ENCODE assay signal across 28 mouse cellular contexts in the genomic region with DNA sequence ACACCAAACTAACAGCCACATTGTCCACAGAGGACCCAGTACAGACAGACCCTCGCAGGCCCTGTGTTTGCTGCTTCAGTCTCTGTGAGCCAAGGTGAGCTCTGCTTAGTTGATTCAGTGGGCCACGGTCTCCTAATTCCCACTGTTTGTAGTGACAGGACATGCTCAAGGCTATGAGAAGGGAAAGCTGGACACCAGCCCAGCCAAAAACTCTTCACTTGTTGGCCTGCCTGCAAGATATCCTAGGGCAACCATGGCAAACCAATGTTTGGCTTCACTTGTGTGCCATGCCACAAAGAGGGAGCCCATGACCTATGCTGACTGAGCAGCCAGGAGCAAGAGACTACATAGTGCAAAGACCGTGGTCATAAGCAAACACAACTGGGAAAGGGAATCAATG.
DNase-seq lines count a peak whose midpoint lies in the region; ATAC-seq and TF ChIP-seq lines count a peak whose summit lies in the region.
"Had no signal": no experiment of that assay in that cellular context is flagged by ENCODE, and none has a peak within 500 bp of the region (broad histone marks: within the 10 kb centered on the region; RNA-seq: fewer than 3 reads in every experiment).

No protein-coding gene starts in this region.

- H3K4me1 ChIP-seq in hindbrain, embryonic 16.5 days (ENCODE audit: control insufficient read depth, insufficient read depth, low read depth, low read length), result no peaks in the 10 kb centered on the region
- no peaks in the 10 kb centered on the region for H3K4me1 ChIP-seq in hindbrain, embryonic 11.5 days (replicated peaks; ENCODE audit: control insufficient read depth, insufficient read depth, low read length)
- H3K4me1 ChIP-seq in midbrain, postnatal 0 days (ENCODE audit: insufficient read depth, low read length), result no peaks in the 10 kb centered on the region
- no peaks in the 10 kb centered on the region for H3K4me1 ChIP-seq in midbrain, embryonic 14.5 days (ENCODE audit: control insufficient read depth, insufficient read depth, low read length)
- H3K4me1 ChIP-seq: embryonic facial prominence, embryonic 12.5 days; embryonic facial prominence, embryonic 15.5 days; forebrain, embryonic 12.5 days; forebrain, embryonic 15.5 days; heart, embryonic 10.5 days; heart, embryonic 13.5 days; hindbrain, embryonic 13.5 days had no signal

- DNase-seq in cerebellum, adult 18-20 months, result peak; percentile 18 to 25
- DNase-seq in cerebellum, adult 9-11 months, result no peak
- peak; percentile 20 to 50 for DNase-seq in cerebellum, postnatal 25 days
- DNase-seq in cerebellum, adult 8-10 months, result no peak
- DNase-seq in hindbrain, embryonic 11.5 days (ENCODE audit: low spot score), result no peak
- DNase-seq in midbrain, postnatal 0 days (ENCODE audit: low spot score), result peak; percentile 27
- DNase-seq in midbrain, embryonic 14.5 days, result no peak
- DNase-seq: adrenal gland, postnatal 10 days; adrenal gland, postnatal 36 days; B cell, adult 2 months; gastrocnemius, postnatal 10 days; gastrocnemius, postnatal 36 days; heart, adult 2 months; heart, postnatal 14 days; heart, postnatal 4 days; kidney, adult 2 months had no signal

- H3K9ac ChIP-seq in hindbrain, embryonic 16.5 days (ENCODE audit: low read depth, low read length), result no peak overlapping the region
- H3K9ac ChIP-seq in hindbrain, embryonic 11.5 days (ENCODE audit: low read depth, low read length), result no peak overlapping the region
- no peak overlapping the region for H3K9ac ChIP-seq in midbrain, postnatal 0 days (replicated peaks; ENCODE audit: low read length, poor library complexity, severe bottlenecking)
- no peak overlapping the region for H3K9ac ChIP-seq in midbrain, embryonic 14.5 days (replicated peaks; ENCODE audit: low read length)
- H3K9ac ChIP-seq: embryonic facial prominence, embryonic 12.5 days; embryonic facial prominence, embryonic 15.5 days; forebrain, embryonic 12.5 days; forebrain, embryonic 15.5 days; heart, embryonic 13.5 days; hindbrain, embryonic 13.5 days had no signal

- TF ChIP-seq CTCF in midbrain, postnatal 0 days (IDR thresholded peaks at IDR 0.05), result no peak

- WGBS in hindbrain, embryonic 16.5 days, result 79% methylated on average over 3 of the region's 3 CpGs
- 86% methylated on average over 3 of the region's 3 CpGs for WGBS in hindbrain, embryonic 11.5 days
- WGBS in midbrain, postnatal 0 days, result 77% methylated on average over 3 of the region's 3 CpGs
- 82% methylated on average over 3 of the region's 3 CpGs for WGBS in midbrain, embryonic 14.5 days

- no peak overlapping the region for H3K4me2 ChIP-seq in hindbrain, embryonic 16.5 days (ENCODE audit: low read length)
- H3K4me2 ChIP-seq in hindbrain, embryonic 11.5 days (replicated peaks; ENCODE audit: low read depth, low read length), result no peak overlapping the region
- H3K4me2 ChIP-seq in midbrain, postnatal 0 days (ENCODE audit: low read depth, low read length, poor library complexity, severe bottlenecking), result no peak overlapping the region
- H3K4me2 ChIP-seq in midbrain, embryonic 14.5 days (ENCODE audit: low read length), result no peak overlapping the region
- H3K4me2 ChIP-seq: embryonic facial prominence, embryonic 12.5 days; embryonic facial prominence, embryonic 15.5 days; forebrain, embryonic 12.5 days; forebrain, embryonic 15.5 days; heart, embryonic 13.5 days; hindbrain, embryonic 13.5 days had no signal

- no peaks in the 10 kb centered on the region for H3K36me3 ChIP-seq in hindbrain, embryonic 16.5 days (ENCODE audit: control insufficient read depth, insufficient read depth, low read length)
- H3K36me3 ChIP-seq in hindbrain, embryonic 11.5 days (ENCODE audit: control insufficient read depth, insufficient read depth, low read length), result no peaks in the 10 kb centered on the region
- H3K36me3 ChIP-seq in midbrain, postnatal 0 days (ENCODE audit: insufficient read depth, low read length), result no peaks in the 10 kb centered on the region
- H3K36me3 ChIP-seq in midbrain, embryonic 14.5 days (ENCODE audit: control insufficient read depth, insufficient read depth, low read length), result no peaks in the 10 kb centered on the region
- H3K36me3 ChIP-seq: embryonic facial prominence, embryonic 12.5 days; embryonic facial prominence, embryonic 15.5 days; forebrain, embryonic 12.5 days; forebrain, embryonic 15.5 days; G1E; heart, embryonic 10.5 days; heart, embryonic 13.5 days; hindbrain, embryonic 13.5 days had no signal

- H3K4me3 ChIP-seq in hindbrain, embryonic 16.5 days (ENCODE audit: low read length), result no peak overlapping the region
- no peak overlapping the region for H3K4me3 ChIP-seq in hindbrain, embryonic 11.5 days (ENCODE audit: low read depth, low read length)
- no peak overlapping the region for H3K4me3 ChIP-seq in midbrain, postnatal 0 days (ENCODE audit: low read depth, low read length)
- H3K4me3 ChIP-seq in midbrain, embryonic 14.5 days (replicated peaks; ENCODE audit: low read depth, low read length), result no peak overlapping the region
- H3K4me3 ChIP-seq: embryonic facial prominence, embryonic 12.5 days; embryonic facial prominence, embryonic 15.5 days; forebrain, embryonic 12.5 days; forebrain, embryonic 15.5 days; heart, adult 2 months; heart, embryonic 10.5 days; heart, embryonic 13.5 days; hindbrain, embryonic 13.5 days had no signal

- no peaks in the 10 kb centered on the region for H3K27me3 ChIP-seq in hindbrain, embryonic 16.5 days (replicated peaks; ENCODE audit: control insufficient read depth, insufficient read depth, low read length)
- H3K27me3 ChIP-seq in hindbrain, embryonic 11.5 days (ENCODE audit: control insufficient read depth, insufficient read depth, low read length), result no peaks in the 10 kb centered on the region
- no peaks in the 10 kb centered on the region for H3K27me3 ChIP-seq in midbrain, postnatal 0 days (ENCODE audit: insufficient read depth, low read length)
- no peaks in the 10 kb centered on the region for H3K27me3 ChIP-seq in midbrain, embryonic 14.5 days (ENCODE audit: control insufficient read depth, insufficient read depth, low read length)
- H3K27me3 ChIP-seq: CH12.LX; embryonic facial prominence, embryonic 12.5 days; embryonic facial prominence, embryonic 15.5 days; forebrain, embryonic 12.5 days; forebrain, embryonic 15.5 days; heart, embryonic 13.5 days; hindbrain, embryonic 13.5 days; Patski had no signal

- no peaks in the 10 kb centered on the region for H3K9me3 ChIP-seq in hindbrain, embryonic 16.5 days (ENCODE audit: control insufficient read depth, low read length)
- H3K9me3 ChIP-seq in hindbrain, embryonic 11.5 days (ENCODE audit: control insufficient read depth, low read length), result no peaks in the 10 kb centered on the region
- H3K9me3 ChIP-seq in midbrain, postnatal 0 days (ENCODE audit: low read length), result no peaks in the 10 kb centered on the region
- no peaks in the 10 kb centered on the region for H3K9me3 ChIP-seq in midbrain, embryonic 14.5 days (ENCODE audit: control insufficient read depth, low read length)
- H3K9me3 ChIP-seq: embryonic facial prominence, embryonic 12.5 days; embryonic facial prominence, embryonic 15.5 days; forebrain, embryonic 12.5 days; forebrain, embryonic 15.5 days; heart, embryonic 10.5 days; heart, embryonic 13.5 days; hindbrain, embryonic 13.5 days had no signal

- peak; percentile 34; the same call in 1 of the 2 replicates for ATAC-seq in hindbrain, embryonic 16.5 days
- ATAC-seq in hindbrain, embryonic 11.5 days (ENCODE audit: low FRiP score), result no peak
- ATAC-seq in midbrain, postnatal 0 days (ENCODE audit: low FRiP score), result no peak
- ATAC-seq in midbrain, embryonic 14.5 days (ENCODE audit: low FRiP score, low TSS enrichment), result no peak
- ATAC-seq: forebrain, embryonic 15.5 days; intestine, postnatal 0 days; Patski had no signal

- no peak overlapping the region for H3K27ac ChIP-seq in hindbrain, embryonic 16.5 days (ENCODE audit: low read depth, low read length)
- H3K27ac ChIP-seq in hindbrain, embryonic 11.5 days (ENCODE audit: low read depth, low read length), result no peak overlapping the region
- no peak overlapping the region for H3K27ac ChIP-seq in midbrain, postnatal 0 days (ENCODE audit: low read depth, low read length)
- no peak overlapping the region for H3K27ac ChIP-seq in midbrain, embryonic 14.5 days (replicated peaks; ENCODE audit: low read depth, low read length)
- H3K27ac ChIP-seq: embryonic facial prominence, embryonic 12.5 days; embryonic facial prominence, embryonic 15.5 days; forebrain, embryonic 12.5 days; forebrain, embryonic 15.5 days; heart, adult 2 months; heart, embryonic 10.5 days; heart, embryonic 13.5 days; hindbrain, embryonic 13.5 days had no signal

Comparison
In these comparisons a context has a peak if more than half of its experiments do, and no peak if none do; other contexts are left out.
1. DNase-seq: peak in cerebellum, adult 18-20 months (2 of 2), cerebellum, postnatal 25 days (2 of 2) and midbrain, postnatal 0 days (single experiment); none in cerebellum, adult 9-11 months (single experiment), cerebellum, adult 8-10 months (single experiment), hindbrain, embryonic 11.5 days (single experiment) and midbrain, embryonic 14.5 days (single experiment).